Mouse (Mus musculus) thymus, postnatal 0 days (tissue): ENCODE results near the gene Wdr34. TPM values are rescaled to one million over a fixed set of nuclear protein-coding genes. Genes with fewer than 3 reads are reported as not detected.

Experiments used
- DNase-seq: peaks from one replicate; pipeline ENCODE4 v3.0.0-alpha.2; 2015; ENCODE audit warnings: low spot score
- microRNA-seq: library from miRNA; unstranded; fragments of <30 nt; microRNA quantifications from one replicate; pipeline ENCODE4, GENCODE M21; 2016; ENCODE audit warnings: borderline number of aligned reads
- polyA plus RNA-seq: library from polyadenylated mRNA; unstranded; fragments of >200 nt; fragmentation: Nextera tagmentation; extraction: Ambion mirVana; gene quantifications from 2 replicates; pipeline ENCODE4 v1.2.1, GENCODE M21; 2015

Gene Wdr34
- polyA plus RNA-seq, 1 experiment from 2014 or later = 15.4 TPM

DNA sequence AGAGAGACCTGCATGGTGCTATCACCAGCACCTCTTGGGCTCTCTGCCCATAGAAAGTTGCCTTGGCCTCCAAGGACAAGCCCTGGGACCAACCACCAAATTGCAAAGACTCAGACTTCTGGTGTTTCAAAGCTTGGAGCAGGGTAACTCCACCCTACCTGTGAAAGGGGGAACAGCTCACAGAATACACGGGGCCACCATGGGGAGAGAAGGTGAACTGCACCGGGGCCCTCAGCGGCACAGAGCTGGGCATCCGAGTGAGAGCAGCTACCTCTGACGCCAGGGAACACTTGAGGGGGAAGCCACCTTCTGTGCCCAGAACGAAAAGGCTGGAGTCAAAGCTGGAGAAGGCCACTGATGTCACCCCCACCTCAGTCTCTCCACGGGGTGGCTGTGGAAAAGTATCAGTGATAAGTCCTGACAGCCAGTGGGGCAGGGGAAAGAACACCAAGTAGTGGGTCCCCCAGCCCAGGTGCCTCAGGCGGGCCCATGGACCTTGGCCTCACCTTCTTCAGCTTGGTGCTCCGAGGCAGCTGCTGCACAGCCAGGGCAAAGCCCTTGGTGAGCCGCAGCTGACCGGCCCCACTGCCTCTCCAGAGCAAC, 16.3 kb downstream of the Wdr34 start:
- DNase-seq = peak; percentile 16

DNA sequence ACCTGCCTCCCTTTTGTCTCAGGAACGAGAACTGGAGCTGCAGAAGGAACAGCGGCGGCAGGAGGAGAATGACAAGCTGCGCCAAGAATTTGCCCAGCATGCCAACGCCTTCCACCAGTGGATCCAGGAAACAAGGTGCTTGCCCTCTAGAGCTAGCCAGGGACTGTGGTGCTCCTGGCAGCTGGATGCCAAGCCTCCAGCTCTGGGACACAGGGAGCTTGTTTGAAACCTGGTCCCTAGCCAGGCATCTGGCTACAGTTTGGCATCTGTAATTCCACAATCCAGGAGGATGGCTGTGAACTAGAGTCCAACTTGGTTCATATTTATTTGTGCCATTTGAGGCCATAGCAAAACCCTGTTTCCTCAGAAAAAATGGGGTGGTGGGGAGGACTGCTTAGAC, 21.7 kb downstream of the Wdr34 start:
- DNase-seq = no peak

DNA sequence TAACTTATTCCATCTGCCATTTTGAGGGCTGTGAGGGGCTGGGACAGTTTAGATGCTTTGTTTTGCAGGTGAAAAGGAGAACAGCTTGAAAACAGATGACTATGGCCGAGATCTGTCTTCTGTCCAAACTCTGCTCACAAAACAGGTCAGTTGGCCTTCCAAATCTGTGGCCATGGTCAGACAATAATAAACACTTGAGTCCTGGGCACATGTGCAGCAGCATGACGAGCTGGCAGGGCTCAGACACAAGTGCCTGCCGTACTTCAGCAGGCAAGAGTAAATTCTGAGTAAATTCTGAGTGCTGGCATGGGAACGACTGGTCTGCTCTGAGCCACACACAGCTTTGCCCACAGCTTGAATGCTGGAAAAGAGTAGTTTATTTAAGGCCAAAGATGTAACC, 23.2 kb downstream of the Wdr34 start:
- DNase-seq = no peak

DNA sequence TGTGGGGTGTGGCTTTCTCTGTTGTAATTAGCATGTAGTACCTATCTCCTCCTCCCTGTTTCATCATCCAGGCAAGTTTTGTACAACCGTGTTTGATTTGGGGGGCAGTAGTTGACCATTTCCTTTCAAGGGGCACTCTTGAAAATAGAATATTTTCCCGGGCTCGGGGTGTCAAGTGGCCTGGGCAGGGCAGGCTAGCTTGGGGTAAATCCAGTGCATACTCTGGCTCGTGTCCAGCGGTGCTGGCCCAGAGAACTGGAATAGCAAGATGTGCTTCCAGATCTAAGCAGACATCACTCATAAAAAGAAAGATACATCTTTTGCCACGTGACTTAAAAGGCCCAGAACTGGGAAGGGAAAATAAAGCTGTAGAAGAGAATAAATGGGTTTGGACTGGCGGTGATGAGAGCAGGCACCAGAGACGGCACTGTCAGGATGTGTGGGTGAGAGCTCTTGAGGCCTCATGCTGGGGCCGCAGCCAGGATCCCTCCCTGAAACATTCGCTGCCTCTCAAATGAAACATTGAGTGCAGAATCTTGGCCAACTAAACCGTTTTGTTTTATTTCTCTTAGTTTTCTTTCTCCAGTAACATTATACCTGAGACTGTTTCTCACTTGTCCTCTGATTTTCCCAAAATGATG, 34.2 kb downstream of the Wdr34 start:
- no peak for DNase-seq

DNA sequence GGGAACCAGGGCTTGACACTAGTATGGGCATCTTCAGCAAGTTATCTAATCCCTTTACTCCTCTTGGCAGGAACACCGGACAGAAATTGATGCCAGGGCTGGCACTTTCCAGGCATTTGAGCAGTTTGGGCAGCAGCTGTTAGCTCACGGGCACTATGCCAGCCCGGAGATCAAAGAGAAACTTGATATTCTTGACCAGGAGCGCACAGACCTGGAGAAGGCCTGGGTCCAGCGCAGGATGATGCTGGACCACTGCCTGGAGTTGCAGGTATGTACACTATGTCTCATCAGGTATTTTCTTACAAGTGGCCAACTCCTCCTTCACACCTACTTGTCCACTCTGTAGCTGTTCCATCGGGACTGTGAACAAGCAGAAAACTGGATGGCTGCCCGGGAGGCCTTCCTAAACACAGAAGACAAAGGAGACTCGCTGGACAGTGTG, 37.8 kb downstream of the Wdr34 start:
- DNase-seq = no peak

DNA sequence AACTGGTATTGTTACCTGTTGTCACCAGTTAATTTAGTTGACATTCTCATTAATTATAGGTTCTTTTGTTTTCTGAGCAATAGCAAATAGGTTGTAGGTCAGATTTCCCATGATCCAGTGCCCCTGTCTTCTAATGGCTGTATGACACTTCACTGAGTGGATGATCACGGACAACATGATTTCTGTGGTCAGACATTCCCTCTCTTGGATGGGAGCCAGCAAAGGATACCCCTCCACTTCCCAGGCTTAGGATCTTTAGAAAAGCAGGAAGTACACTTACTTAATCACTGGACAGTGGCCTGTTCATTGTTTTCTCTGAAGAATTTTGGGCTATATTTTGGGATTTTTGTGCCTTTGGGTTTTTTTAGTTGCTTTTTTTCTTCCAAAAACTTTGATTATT, 39.6 kb downstream of the Wdr34 start:
- DNase-seq = no peak

DNA sequence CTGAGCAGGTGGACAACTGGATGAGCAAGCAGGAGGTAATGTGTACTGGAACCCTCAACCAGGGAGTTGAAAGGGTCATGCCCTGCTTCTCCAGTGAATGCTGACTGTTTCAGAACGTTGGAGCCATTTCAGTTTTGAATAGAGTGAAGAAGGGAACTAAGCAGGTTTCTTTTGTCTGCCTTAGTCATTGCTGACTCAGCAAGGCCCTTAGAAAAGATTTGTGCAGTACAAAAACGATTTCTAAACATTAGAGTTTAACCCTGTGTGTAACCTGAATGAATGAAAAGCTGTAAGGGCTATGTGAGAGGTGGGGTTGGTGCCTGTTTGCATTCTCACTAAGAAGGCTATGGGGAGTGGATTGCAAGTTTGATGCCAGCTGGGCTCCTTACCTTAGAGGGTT, 56.7 kb downstream of the Wdr34 start:
- no peak for DNase-seq

Small RNA genes lying within 50 kb of the gene (microRNA-seq; reads per million reads assigned to microRNA genes)
- gene Mir6997 = not detected

Other genes starting within 250 kb of the Wdr34 start
- 6.1 and 6.6 TPM in 2 replicates for gene Slc27a4, start 246.2 kb downstream of the Wdr34 start, polyA plus RNA-seq
- gene Urm1, start 228.8 kb downstream of the Wdr34 start, polyA plus RNA-seq = 14.8 and 18.0 TPM in 2 replicates
- 7.0 and 8.6 TPM in 2 replicates for gene Cercam, start 179.7 kb downstream of the Wdr34 start, polyA plus RNA-seq
- gene Odf2, start 159.7 kb downstream of the Wdr34 start, polyA plus RNA-seq = 47.9 and 56.2 TPM in 2 replicates
- gene Gle1, start 113.5 kb downstream of the Wdr34 start, polyA plus RNA-seq = 47.6 and 55.3 TPM in 2 replicates
- gene Sptan1, start 83.3 kb downstream of the Wdr34 start, polyA plus RNA-seq = 47.5 and 53.2 TPM in 2 replicates
- 418 and 429 TPM in 2 replicates for gene Set, start 8.5 kb upstream of the Wdr34 start, polyA plus RNA-seq
- 3.5 and 3.7 TPM in 2 replicates for gene Pkn3, start 28.8 kb upstream of the Wdr34 start, polyA plus RNA-seq
- gene Zdhhc12, start 44.8 kb upstream of the Wdr34 start, polyA plus RNA-seq = 28.8 and 29.5 TPM in 2 replicates
- gene Zer1, start 75.7 kb upstream of the Wdr34 start, polyA plus RNA-seq = 5.6 and 9.6 TPM in 2 replicates
- gene Tbc1d13, start 84.9 kb upstream of the Wdr34 start, polyA plus RNA-seq = 4.9 and 5.7 TPM in 2 replicates
- gene Endog, start 122.6 kb upstream of the Wdr34 start, polyA plus RNA-seq = 22.6 and 23.5 TPM in 2 replicates
- 44.8 and 46.0 TPM in 2 replicates for gene Spout1, start 129.6 kb upstream of the Wdr34 start, polyA plus RNA-seq
- 14.5 and 15.5 TPM in 2 replicates for gene Kyat1, start 157.0 kb upstream of the Wdr34 start, polyA plus RNA-seq
- gene Lrrc8a, start 188.8 kb upstream of the Wdr34 start, polyA plus RNA-seq = 21.4 and 22.6 TPM in 2 replicates
- gene Gm28035, start 191.7 kb upstream of the Wdr34 start, polyA plus RNA-seq = 0.04 and 0.08 TPM in 2 replicates
- gene Phyhd1, start 217.3 kb upstream of the Wdr34 start, polyA plus RNA-seq = 2.8 and 3.0 TPM in 2 replicates
- not detected in 2 replicates for gene Gm28038, start 232.2 kb upstream of the Wdr34 start, polyA plus RNA-seq
- gene Dolk, start 237.5 kb upstream of the Wdr34 start, polyA plus RNA-seq = 15.8 and 18.6 TPM in 2 replicates
- gene Nup188, start 237.5 kb upstream of the Wdr34 start, polyA plus RNA-seq = 21.3 and 22.3 TPM in 2 replicates